Mouse (Mus musculus): ENCODE measurements at regions not wholly inside any gene's neighbourhood (a gene's known extent, or its start where the extent isn't known, plus 50 kb on each side); places are given as distances from the start of the nearest gene placed in this dataset.

DNA sequence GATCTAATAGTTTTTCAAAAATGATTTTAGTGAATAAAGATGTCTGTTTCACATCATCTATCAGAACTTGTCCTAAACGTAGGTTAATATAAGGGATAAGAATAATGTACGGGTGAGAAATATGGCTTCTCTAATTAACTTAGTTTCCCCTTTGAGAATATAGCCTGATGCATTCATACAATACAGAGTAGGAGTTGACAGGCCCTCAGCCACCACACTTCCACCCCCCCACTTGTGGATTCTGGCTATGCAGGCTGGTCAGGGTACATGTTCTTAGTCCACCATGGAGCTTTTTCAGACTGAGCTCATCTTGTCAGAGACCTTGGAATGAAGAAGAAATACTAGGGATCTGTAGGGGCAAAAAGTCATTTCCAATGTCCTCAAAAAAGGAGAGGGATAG, 80.1 kb downstream of the Anxa1 start:
- H3K36me3 ChIP-seq (ENCODE audit: control insufficient read depth, insufficient read depth, low read length) = no peaks in the 10 kb centered on the region
- H3K4me1 ChIP-seq (ENCODE audit: control insufficient read depth, insufficient read depth, low read length) = no peaks in the 10 kb centered on the region
- H3K9ac ChIP-seq (replicated peaks; ENCODE audit: low read length) = no peak overlapping the region
- no peaks in the 10 kb centered on the region for H3K9me3 ChIP-seq (ENCODE audit: control insufficient read depth, low read length)
- H3K27me3 ChIP-seq (ENCODE audit: control insufficient read depth, insufficient read depth, low read length) = no peaks in the 10 kb centered on the region
- ATAC-seq (ENCODE audit: low FRiP score, low TSS enrichment) = no peak
- no peak overlapping the region for H3K4me3 ChIP-seq (replicated peaks; ENCODE audit: low read depth, low read length)
- 88% methylated on average over 2 of the region's 2 CpGs for WGBS
- H3K27ac ChIP-seq (replicated peaks; ENCODE audit: low read depth, low read length) = no peak overlapping the region
- no peak overlapping the region for H3K4me2 ChIP-seq (ENCODE audit: low read length)
- no peak for DNase-seq

- no peak overlapping the region for H3K4me3 ChIP-seq (replicated peaks; ENCODE audit: low read depth, low read length)
- H3K27me3 ChIP-seq (ENCODE audit: control insufficient read depth, insufficient read depth, low read length) = no peaks in the 10 kb centered on the region
- H3K4me1 ChIP-seq (ENCODE audit: control insufficient read depth, insufficient read depth, low read length) = 0 out of 2 replicates have a peak, but pooled peaks cover 5% of the 10 kb centered on the region
- no peak overlapping the region for H3K27ac ChIP-seq (replicated peaks; ENCODE audit: low read depth, low read length)
- no peak for DNase-seq
- H3K36me3 ChIP-seq (ENCODE audit: control insufficient read depth, insufficient read depth, low read length) = no peaks in the 10 kb centered on the region
- no peaks in the 10 kb centered on the region for H3K9me3 ChIP-seq (ENCODE audit: control insufficient read depth, low read length)
- H3K9ac ChIP-seq (replicated peaks; ENCODE audit: low read length) = no peak overlapping the region
- no peak overlapping the region for H3K4me2 ChIP-seq (ENCODE audit: low read length)
- ATAC-seq (ENCODE audit: low FRiP score, low TSS enrichment) = no peak
- 7% methylated on average over 2 of the region's 2 CpGs for WGBS
Measured at GRCm38 (mm10) chr19:20300066-20300651, 90.6 kb downstream of the Anxa1 start.

- ATAC-seq (ENCODE audit: low FRiP score, low TSS enrichment) = peak; percentile 53; the same call in 1 of the 2 replicates
- H3K4me1 ChIP-seq (ENCODE audit: control insufficient read depth, insufficient read depth, low read length) = 0 out of 2 replicates have a peak, but pooled peaks cover 5% of the 10 kb centered on the region
- H3K27ac ChIP-seq (replicated peaks; ENCODE audit: low read depth, low read length) = no peak overlapping the region
- H3K9ac ChIP-seq (replicated peaks; ENCODE audit: low read length) = no peak overlapping the region
- no peak overlapping the region for H3K4me2 ChIP-seq (ENCODE audit: low read length)
- H3K36me3 ChIP-seq (ENCODE audit: control insufficient read depth, insufficient read depth, low read length) = no peaks in the 10 kb centered on the region
- H3K27me3 ChIP-seq (ENCODE audit: control insufficient read depth, insufficient read depth, low read length) = no peaks in the 10 kb centered on the region
- H3K9me3 ChIP-seq (ENCODE audit: control insufficient read depth, low read length) = no peaks in the 10 kb centered on the region
- DNase-seq = no peak
- WGBS = 87% methylated on average over 2 of the region's 2 CpGs
- no peak overlapping the region for H3K4me3 ChIP-seq (replicated peaks; ENCODE audit: low read depth, low read length)
Measured at GRCm38 (mm10) chr19:20298431-20298830, 92.3 kb downstream of the Anxa1 start.

GRCm38 (mm10) chr19:20285188-20285587, 105.6 kb downstream of the Anxa1 start:
- H3K4me2 ChIP-seq (ENCODE audit: low read length) = no peak overlapping the region
- H3K36me3 ChIP-seq (ENCODE audit: control insufficient read depth, insufficient read depth, low read length) = no peaks in the 10 kb centered on the region
- DNase-seq (no peak), ATAC-seq (ENCODE audit: low FRiP score, low TSS enrichment) (no peak)
- no peaks in the 10 kb centered on the region for H3K9me3 ChIP-seq (ENCODE audit: control insufficient read depth, low read length)
- no peaks in the 10 kb centered on the region for H3K4me1 ChIP-seq (ENCODE audit: control insufficient read depth, insufficient read depth, low read length)
- 82% methylated on average over 4 of the region's 4 CpGs for WGBS
- H3K9ac ChIP-seq (replicated peaks; ENCODE audit: low read length) = no peak overlapping the region
- H3K27ac ChIP-seq (replicated peaks; ENCODE audit: low read depth, low read length) = no peak overlapping the region
- no peak overlapping the region for H3K4me3 ChIP-seq (replicated peaks; ENCODE audit: low read depth, low read length)
- H3K27me3 ChIP-seq (ENCODE audit: control insufficient read depth, insufficient read depth, low read length) = no peaks in the 10 kb centered on the region

DNA sequence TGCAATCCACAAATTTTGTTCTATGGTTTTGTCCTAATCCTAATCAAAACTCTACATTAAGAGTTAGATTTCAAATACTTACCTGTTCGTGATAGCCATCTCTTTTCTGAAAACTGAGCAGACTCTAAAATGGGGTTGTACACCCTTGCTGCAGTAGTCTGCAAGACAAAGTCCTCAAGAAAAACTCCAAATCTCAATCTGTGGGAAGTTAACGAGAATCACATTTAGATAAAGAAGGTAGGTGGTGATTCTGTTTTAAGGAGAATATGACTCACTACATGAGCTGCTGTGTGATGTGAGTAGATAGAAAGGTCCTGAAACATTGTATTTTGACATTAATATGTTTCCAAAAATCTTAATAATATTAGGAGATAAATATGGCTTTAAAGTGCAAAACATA, 107.6 kb downstream of the Anxa1 start:
- Histone ChIP-seq H3K27me3 (ENCODE audit: control insufficient read depth, insufficient read depth, low read length) (no peaks in the 10 kb centered on the region), H3K4me3 (replicated peaks; ENCODE audit: low read depth, low read length) (no peak overlapping the region), H3K4me2 (ENCODE audit: low read length) (no peak overlapping the region), H3K9ac (replicated peaks; ENCODE audit: low read length) (no peak overlapping the region), H3K9me3 (ENCODE audit: control insufficient read depth, low read length) (no peaks in the 10 kb centered on the region), H3K27ac (replicated peaks; ENCODE audit: low read depth, low read length) (no peak overlapping the region), H3K36me3 (ENCODE audit: control insufficient read depth, insufficient read depth, low read length) (no peaks in the 10 kb centered on the region), H3K4me1 (ENCODE audit: control insufficient read depth, insufficient read depth, low read length) (no peaks in the 10 kb centered on the region)
- no peak for DNase-seq
- 87% methylated on average over 2 of the region's 2 CpGs for WGBS
- no peak for ATAC-seq (ENCODE audit: low FRiP score, low TSS enrichment)

GRCm38 (mm10) chr19:20261586-20261985, 129.2 kb downstream of the Anxa1 start:
- Histone ChIP-seq H3K27me3 (ENCODE audit: control insufficient read depth, insufficient read depth, low read length) (no peaks in the 10 kb centered on the region), H3K9ac (replicated peaks; ENCODE audit: low read length) (no peak overlapping the region), H3K9me3 (ENCODE audit: control insufficient read depth, low read length) (no peaks in the 10 kb centered on the region), H3K4me3 (replicated peaks; ENCODE audit: low read depth, low read length) (no peak overlapping the region), H3K4me1 (ENCODE audit: control insufficient read depth, insufficient read depth, low read length) (no peaks in the 10 kb centered on the region), H3K27ac (replicated peaks; ENCODE audit: low read depth, low read length) (no peak overlapping the region), H3K36me3 (ENCODE audit: control insufficient read depth, insufficient read depth, low read length) (no peaks in the 10 kb centered on the region), H3K4me2 (ENCODE audit: low read length) (no peak overlapping the region)
- DNase-seq (no peak), ATAC-seq (ENCODE audit: low FRiP score, low TSS enrichment) (no peak)
- WGBS = 82% methylated on average over 2 of the region's 2 CpGs

DNA sequence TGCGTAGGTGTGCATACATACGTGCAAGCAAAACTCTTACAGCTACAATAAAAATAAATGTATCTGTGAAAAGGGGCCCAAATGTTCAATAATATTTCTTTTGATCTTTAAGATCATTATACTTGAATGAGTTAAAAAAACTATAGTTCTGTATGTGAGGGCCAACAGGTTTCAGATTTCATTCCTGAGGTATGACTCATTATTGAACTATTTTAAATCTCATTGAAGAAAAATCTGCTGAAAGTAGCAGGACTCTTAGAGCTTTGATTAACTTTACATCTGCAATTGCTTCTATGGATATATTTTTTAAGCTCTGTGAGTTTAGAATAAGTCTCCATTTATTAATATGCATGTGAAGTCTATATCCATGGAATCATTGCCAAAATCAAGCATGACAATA, 138.6 kb downstream of the Anxa1 start:
- Histone ChIP-seq H3K4me1 (ENCODE audit: control insufficient read depth, insufficient read depth, low read length) (no peaks in the 10 kb centered on the region), H3K9ac (replicated peaks; ENCODE audit: low read length) (no peak overlapping the region), H3K4me3 (replicated peaks; ENCODE audit: low read depth, low read length) (no peak overlapping the region), H3K27ac (replicated peaks; ENCODE audit: low read depth, low read length) (no peak overlapping the region), H3K4me2 (ENCODE audit: low read length) (no peak overlapping the region), H3K27me3 (ENCODE audit: control insufficient read depth, insufficient read depth, low read length) (no peaks in the 10 kb centered on the region), H3K36me3 (ENCODE audit: control insufficient read depth, insufficient read depth, low read length) (no peaks in the 10 kb centered on the region), H3K9me3 (ENCODE audit: control insufficient read depth, low read length) (no peaks in the 10 kb centered on the region)
- ATAC-seq (ENCODE audit: low FRiP score, low TSS enrichment) = no peak
- WGBS = 95% methylated on average over 2 of the region's 2 CpGs
- no peak for DNase-seq

- no peaks in the 10 kb centered on the region for H3K36me3 ChIP-seq (ENCODE audit: control insufficient read depth, insufficient read depth, low read length)
- ATAC-seq (ENCODE audit: low FRiP score, low TSS enrichment) = no peak
- H3K27ac ChIP-seq (replicated peaks; ENCODE audit: low read depth, low read length) = no peak overlapping the region
- WGBS = 63% methylated on average over 1 of the region's 1 CpGs
- peaks cover 3% of the 10 kb centered on the region; the same call in 1 of the 2 replicates for H3K4me1 ChIP-seq (ENCODE audit: control insufficient read depth, insufficient read depth, low read length)
- DNase-seq = peak; percentile 24
- H3K27me3 ChIP-seq (ENCODE audit: control insufficient read depth, insufficient read depth, low read length) = no peaks in the 10 kb centered on the region
- H3K4me2 ChIP-seq (ENCODE audit: low read length) = no peak overlapping the region
- H3K9me3 ChIP-seq (ENCODE audit: control insufficient read depth, low read length) = no peaks in the 10 kb centered on the region
- no peak overlapping the region for H3K9ac ChIP-seq (replicated peaks; ENCODE audit: low read length)
- H3K4me3 ChIP-seq (replicated peaks; ENCODE audit: low read depth, low read length) = no peak overlapping the region
Measured at GRCm38 (mm10) chr19:20243817-20244216, 146.9 kb downstream of the Anxa1 start.

- Histone ChIP-seq H3K4me1 (ENCODE audit: control insufficient read depth, insufficient read depth, low read length) (peaks cover 3% of the 10 kb centered on the region; the same call in 1 of the 2 replicates), H3K4me3 (replicated peaks; ENCODE audit: low read depth, low read length) (no peak overlapping the region), H3K36me3 (ENCODE audit: control insufficient read depth, insufficient read depth, low read length) (no peaks in the 10 kb centered on the region), H3K4me2 (ENCODE audit: low read length) (no peak overlapping the region), H3K27ac (replicated peaks; ENCODE audit: low read depth, low read length) (no peak overlapping the region), H3K9me3 (ENCODE audit: control insufficient read depth, low read length) (no peaks in the 10 kb centered on the region), H3K9ac (replicated peaks; ENCODE audit: low read length) (no peak overlapping the region), H3K27me3 (ENCODE audit: control insufficient read depth, insufficient read depth, low read length) (no peaks in the 10 kb centered on the region)
- WGBS = 73% methylated on average over 6 of the region's 6 CpGs
- ATAC-seq (ENCODE audit: low FRiP score, low TSS enrichment) (no peak), DNase-seq (no peak)
Measured at GRCm38 (mm10) chr19:20241266-20241665, 149.5 kb downstream of the Anxa1 start.
